Mouse (Mus musculus) erythroblast, embryonic 14.5 days (primary cell): ENCODE results near the gene Ift81.

Experiments
- GATA1 ChIP-seq: IDR thresholded peaks from 2 replicates; pipeline ENCODE4 v1.6.1; 2012; ENCODE audit warnings: low read length, inconsistent platforms, mixed read lengths
- TAL1 ChIP-seq: IDR thresholded peaks from 3 replicates; pipeline ENCODE4 v1.6.1; 2012; ENCODE audit warnings: low read length, inconsistent platforms, mixed read lengths

- TF ChIP-seq GATA1 = no peak
- TF ChIP-seq TAL1 = no peak
Measured at GRCm38 (mm10) chr5:122623861-122624260, 9.5 kb upstream of the Ift81 start.
